Mouse (Mus musculus) cortical plate, adult 2 months (tissue): ENCODE measurements around the gene Ccdc125.
"Not testable (repeated sequence)": the region's sequence is repeated elsewhere in the genome, so short reads cannot be mapped to it uniquely, and the experiment has no call there.

Experiments
- CTCF ChIP-seq: fragments of 200-500 bp; IDR thresholded peaks from 2 replicates; pipeline ENCODE4 v1.5.1; 2011; ENCODE audit warnings: mild to moderate bottlenecking, control low read depth, low read length; ENCODE audit not compliant: insufficient read depth; ENCODE audit errors: extremely low read depth
- POLR2A ChIP-seq: fragments of 200-500 bp; IDR thresholded peaks from 2 replicates; pipeline ENCODE4 v1.6.1; 2011; ENCODE audit warnings: mild to moderate bottlenecking, low read length, control low read depth; ENCODE audit not compliant: insufficient read depth; ENCODE audit errors: extremely low read depth

- TF ChIP-seq CTCF, POLR2A: not testable (repeated sequence)
Observed at GRCm38 (mm10) chr13:100728530-100728929, 59.0 kb downstream of the Ccdc125 start.
